Mouse (Mus musculus): ENCODE measurements around the gene Oxtr.

Oxtr gene

GRCm38 (mm10) chr6:112489181-112489909 is 398 bp downstream of the Oxtr start:
- in situ Hi-C loops (cut with MboI, MseI): no loop called here

GRCm38 (mm10) chr6:112488821-112489180 is 942 bp downstream of the Oxtr start:
- in situ Hi-C loops (cut with MboI, MseI): no loop called here

DNA sequence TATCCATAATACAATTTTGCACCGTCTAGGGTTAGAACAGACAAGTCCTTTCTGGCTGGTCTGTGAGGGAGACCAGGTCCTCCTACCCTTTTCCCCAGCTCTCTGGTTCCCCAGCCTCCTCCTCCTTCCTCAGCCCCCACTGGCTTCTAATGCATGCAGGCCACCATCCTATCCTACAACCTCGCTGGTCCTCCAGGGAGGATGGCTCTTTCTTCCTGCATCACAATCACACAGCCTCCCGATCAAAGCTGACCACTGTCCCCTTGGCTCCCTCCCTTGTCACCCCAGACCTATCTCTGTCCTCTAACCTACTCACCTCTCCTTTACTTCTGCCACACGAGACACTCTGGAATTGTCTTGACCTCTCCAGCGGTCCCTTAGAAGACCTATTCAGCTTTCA is 1.8 kb downstream of the Oxtr start:
- in situ Hi-C loops (cut with MboI, MseI): no loop called here

DNA sequence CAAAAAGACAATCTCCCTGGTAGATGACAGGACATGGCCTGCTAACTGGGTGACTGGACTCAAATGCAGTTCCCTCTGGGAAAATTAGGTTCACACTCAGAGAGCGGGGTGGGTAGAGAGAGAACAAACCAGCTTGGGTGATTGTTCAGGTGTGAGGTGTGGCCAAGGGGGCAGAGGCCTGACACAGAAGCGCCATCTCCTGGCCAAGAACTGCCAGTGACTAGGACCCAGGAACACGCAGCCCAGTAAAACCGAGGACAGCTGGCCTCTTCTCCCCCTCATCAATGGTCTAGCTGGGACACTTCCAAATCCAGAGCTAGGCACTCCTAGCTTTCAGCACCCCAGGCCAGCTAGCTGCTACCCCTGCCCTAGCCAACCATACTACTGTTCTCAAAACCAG is 5.4 kb downstream of the Oxtr start:
- in situ Hi-C loops (cut with MboI, MseI): no loop called here

DNA sequence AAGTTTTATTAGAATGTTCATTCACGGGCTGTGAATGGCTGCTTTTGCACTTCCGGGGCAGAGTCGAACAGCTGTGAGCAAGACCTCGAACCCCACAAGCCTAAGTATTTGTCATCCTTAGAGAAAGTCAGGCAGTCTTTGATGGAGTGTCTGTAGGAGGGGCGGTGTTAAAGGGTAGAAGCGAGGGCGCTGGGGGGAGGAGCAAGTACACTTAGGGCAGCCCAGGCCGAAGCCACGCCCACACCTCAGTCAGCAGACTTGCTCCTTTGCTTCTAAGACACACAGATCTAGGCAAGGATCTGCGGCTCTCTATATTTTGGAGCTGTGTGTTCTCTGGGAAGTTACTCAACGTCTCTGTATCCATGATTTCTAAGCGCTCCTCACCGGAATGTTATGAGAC is 9.9 kb downstream of the Oxtr start:
- in situ Hi-C loops (cut with MboI, MseI): loop anchor here (5.0 kb wide), 2 partner anchors 73 to 83 kb away; no protein-coding TSS in a partner anchor

DNA sequence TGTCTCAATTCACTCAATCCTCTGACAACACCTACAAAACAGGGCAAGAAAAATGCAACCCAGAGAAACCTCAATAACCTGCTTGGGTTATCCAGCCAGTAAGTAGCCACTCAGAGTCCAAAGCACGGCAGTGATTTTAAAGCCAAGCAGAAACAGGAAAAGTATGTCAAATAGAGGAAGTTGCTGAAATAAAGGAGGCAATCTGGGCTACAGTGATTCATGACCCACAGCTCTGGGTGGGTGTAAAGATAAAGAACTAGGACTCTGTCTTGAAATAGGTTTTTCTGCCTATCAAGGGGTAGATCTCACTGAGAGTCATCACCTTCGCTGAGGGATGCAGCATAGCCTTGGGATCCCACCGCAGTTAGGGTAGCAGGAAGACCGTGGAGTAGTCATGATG is 18.1 kb downstream of the Oxtr start:
- in situ Hi-C loops (cut with MboI, MseI): no loop called here

- in situ Hi-C loops (cut with MboI, MseI): no loop called here
These were observed 23.7 kb downstream of the Oxtr start for GRCm38 (mm10) chr6:112466001-112466400.

DNA sequence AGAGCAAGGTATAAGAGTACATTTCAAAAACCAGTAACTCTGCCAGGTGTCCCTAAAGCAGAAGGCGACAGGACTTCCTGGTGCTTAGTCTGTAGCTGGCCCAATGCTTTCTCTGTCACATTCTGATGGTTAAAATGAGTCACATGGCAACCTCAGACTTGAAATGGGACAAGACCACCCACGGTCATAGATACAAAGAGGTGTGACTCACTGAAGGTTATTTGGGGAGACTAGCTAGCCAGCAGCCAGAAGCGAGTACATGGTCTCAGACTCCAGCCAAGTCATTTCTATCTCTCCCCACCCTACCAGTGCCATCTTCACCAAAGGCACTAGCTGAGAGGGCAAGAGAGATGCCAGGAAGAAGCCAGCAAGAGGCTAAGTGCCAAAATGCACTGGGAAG is 24.3 kb downstream of the Oxtr start:
- in situ Hi-C loops (cut with MboI, MseI): no loop called here

GRCm38 (mm10) chr6:112463331-112463730 is 26.4 kb downstream of the Oxtr start:
- in situ Hi-C loops (cut with MboI, MseI): no loop called here

DNA sequence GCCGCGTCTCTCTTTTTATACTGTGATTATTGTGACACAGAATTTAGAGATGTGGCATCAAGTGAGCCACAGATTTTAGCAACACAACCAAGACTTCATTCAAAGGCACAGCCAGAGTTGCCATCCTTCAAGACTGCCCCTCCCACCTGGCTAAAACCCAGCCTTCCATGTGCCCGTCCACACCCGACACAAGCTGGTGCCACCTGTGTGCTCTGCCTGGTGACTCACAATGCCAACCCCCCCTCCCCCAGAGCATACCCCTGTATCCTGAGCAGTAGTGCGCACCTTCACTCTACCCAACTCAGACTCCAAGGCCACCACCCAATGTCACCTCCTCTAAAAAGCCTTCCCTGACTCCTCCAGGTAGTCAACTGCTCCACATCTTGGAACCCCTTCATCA is 28.3 kb downstream of the Oxtr start:
- in situ Hi-C loops (cut with MboI, MseI): no loop called here

- in situ Hi-C loops (cut with MboI, MseI): no loop called here
These were observed 30.4 kb downstream of the Oxtr start, which contains the start of gene Cav3 for GRCm38 (mm10) chr6:112459341-112459749. Gene Cav3 (plus strand): TSS chr6:112459505.

- in situ Hi-C loops (cut with MboI, MseI): no loop called here
These were observed 44.1 kb downstream of the Oxtr start for GRCm38 (mm10) chr6:112445675-112446074.

DNA sequence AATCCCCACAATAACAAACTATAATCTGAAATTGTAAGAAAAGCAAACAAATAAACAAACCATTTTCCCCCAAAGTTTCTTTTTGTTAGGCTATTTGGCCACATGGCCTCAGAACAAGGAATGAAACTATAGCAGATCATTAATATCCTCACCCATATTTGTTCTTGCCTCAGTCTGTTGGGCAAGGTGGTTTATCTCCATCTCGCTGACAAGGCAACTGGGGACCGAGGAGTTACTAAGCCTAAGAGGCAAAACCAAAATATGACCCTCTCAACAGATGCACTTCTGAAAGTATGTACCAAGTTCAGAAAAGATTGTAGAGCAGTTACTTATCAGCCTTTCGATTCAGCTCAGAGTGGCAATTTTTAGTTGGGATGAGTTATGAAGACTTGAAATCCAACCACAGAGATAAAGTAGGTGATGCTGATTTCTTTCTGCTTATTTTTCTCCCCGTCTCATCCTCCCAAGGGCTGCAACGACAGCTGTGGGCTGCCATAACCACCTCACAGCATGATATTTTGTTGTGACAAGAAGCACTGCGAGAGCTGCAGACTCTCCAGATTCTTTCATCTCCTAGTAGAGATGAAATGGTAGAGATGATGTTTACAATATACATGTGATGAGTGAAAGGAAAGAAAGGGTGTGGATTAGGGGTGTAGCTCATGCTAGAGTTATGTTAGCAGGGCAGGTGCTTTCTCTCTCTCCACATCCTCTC is 63.6 kb downstream of the Oxtr start:
- in situ Hi-C loops (cut with MboI, MseI): no loop called here

DNA sequence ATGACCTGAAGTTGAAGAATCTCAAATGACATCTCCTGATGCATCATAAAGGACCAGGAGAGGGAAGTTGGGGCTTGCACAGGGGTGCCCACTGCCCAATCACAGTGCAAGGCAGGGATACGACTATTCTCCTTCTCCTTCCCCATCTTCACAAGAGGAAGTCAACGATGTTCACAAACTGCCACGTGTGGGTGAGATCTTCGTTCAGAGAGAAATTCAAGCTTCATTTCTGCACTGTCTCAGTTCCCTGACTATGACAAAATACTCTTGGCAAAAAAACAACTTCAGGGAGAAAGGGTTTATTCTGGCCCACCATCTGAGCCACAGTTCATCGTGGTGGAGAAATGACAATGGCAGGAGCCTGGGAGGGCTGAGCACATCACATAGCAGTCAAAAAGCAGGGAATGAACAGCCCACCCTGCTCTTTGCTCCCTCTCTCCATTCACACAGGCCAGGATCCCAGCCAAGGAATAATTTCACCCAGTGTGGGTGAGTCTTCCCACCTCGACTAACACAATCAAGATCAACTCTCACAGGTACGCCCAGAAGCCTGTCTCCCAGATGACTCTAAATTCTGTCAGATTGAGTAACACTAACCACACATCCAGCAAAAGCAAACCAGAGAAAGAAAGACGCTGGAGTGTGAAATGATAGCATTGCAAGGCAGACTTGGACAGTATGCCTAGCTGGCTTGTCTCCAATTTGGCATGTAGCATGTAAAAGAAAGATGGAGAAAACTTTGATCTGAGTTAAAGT is 65.8 kb downstream of the Oxtr start:
- in situ Hi-C loops (cut with MboI, MseI): no loop called here
